Mouse (Mus musculus): ENCODE results near the gene Cutal.
A peak's percentile ranks its signal among the peaks of the same experiment; 100 is the strongest.

Gene Cutal

GRCm38 (mm10) chr2:34920144-34920543, 45.9 kb downstream of the Cutal start:
- no peak for DNase-seq

- DNase-seq, result no peak
These were observed 48.5 kb downstream of the Cutal start for GRCm38 (mm10) chr2:34922729-34923128.

GRCm38 (mm10) chr2:34927320-34927719, 53.1 kb downstream of the Cutal start:
- DNase-seq, result no peak

GRCm38 (mm10) chr2:34937460-34937859, 63.3 kb downstream of the Cutal start:
- DNase-seq, result no peak

- no peak for DNase-seq
These were observed 64.3 kb downstream of the Cutal start for GRCm38 (mm10) chr2:34938269-34939208.

- DNase-seq, result no peak
These were observed 66.0 kb downstream of the Cutal start for GRCm38 (mm10) chr2:34940246-34940645.

GRCm38 (mm10) chr2:34941061-34941675, 67.0 kb downstream of the Cutal start:
- peak; percentile 38 to 39 for DNase-seq
